Mouse (Mus musculus) G1E (cell line): ENCODE data around the gene Mmp11. TPM values are rescaled to one million over a fixed set of nuclear protein-coding genes. Genes with fewer than 3 reads are reported as not detected.

ENCODE experiments used
- ATAC-seq: 2 replicates; pipeline ENCODE4 v1.8.0; 2016; ENCODE audit warnings: mild to moderate bottlenecking; ENCODE audit not compliant: insufficient number of reproducible peaks, poor library complexity, low FRiP score, severe bottlenecking; ENCODE audit errors: extremely low read depth
- DNase-seq: peaks from one replicate; pipeline ENCODE4 v3.0.0; 2012; ENCODE audit warnings: low spot score
- H3K27me3 ChIP-seq: 2 replicates; pipeline ENCODE4 v1.6.1; 2012; ENCODE audit warnings: mild to moderate bottlenecking, low read length, inconsistent platforms; ENCODE audit not compliant: insufficient read depth
- H3K36me3 ChIP-seq: replicated peaks from 2 replicates; pipeline ENCODE3; 2012; ENCODE audit warnings: mild to moderate bottlenecking, inconsistent platforms
- H3K4me1 ChIP-seq: 2 replicates; pipeline ENCODE4 v1.6.1; 2012; ENCODE audit warnings: low read depth, low read length, inconsistent platforms, mixed read lengths; ENCODE audit not compliant: insufficient read depth
- H3K4me3 ChIP-seq: 2 replicates; pipeline ENCODE4 v1.5.1; 2012; ENCODE audit warnings: low read depth, mild to moderate bottlenecking, inconsistent platforms, low read length, moderate library complexity, mixed read lengths
- H3K9me3 ChIP-seq: replicated peaks from 2 replicates; pipeline ENCODE4 v1.6.1; 2012; ENCODE audit warnings: inconsistent platforms
- CTCF ChIP-seq: IDR thresholded peaks from 2 replicates; pipeline ENCODE4 v1.5.1; 2012; ENCODE audit warnings: low read depth, low read length, inconsistent platforms, mixed read lengths
- GATA1 ChIP-seq: IDR thresholded peaks from 2 replicates; pipeline ENCODE4 v1.6.1; 2012; ENCODE audit warnings: borderline replicate concordance, low read length, inconsistent platforms, mixed read lengths
- GATA2 ChIP-seq: IDR thresholded peaks from 2 replicates; pipeline ENCODE4 v1.6.1; 2012; ENCODE audit warnings: low read depth, low read length, inconsistent platforms, borderline replicate concordance
- POLR2AphosphoS5 ChIP-seq: IDR thresholded peaks from 2 replicates; pipeline ENCODE4 v1.6.1; 2012; ENCODE audit warnings: low read depth, low read length, inconsistent platforms; ENCODE audit not compliant: insufficient replicate concordance
- TAL1 ChIP-seq: conservative IDR thresholded peaks from 2 replicates; pipeline ENCODE4 v1.6.1; 2012; ENCODE audit warnings: low read depth, low read length, inconsistent platforms, mixed read lengths
- polyA plus RNA-seq: library from polyadenylated mRNA; stranded (reverse); fragments of >175 nt; gene quantifications from 2 replicates; pipeline ENCODE4 v1.2.3, GENCODE M21; 2012
- total RNA-seq, 2 experiments: library from RNA; stranded (forward) in 1 of 2; stranded (reverse) in 1 of 2; fragments of 200-1000 nt in 1 of 2; fragments of >200 nt in 1 of 2; fragmentation: Nextera tagmentation in 1 of 2; gene quantifications; 2 replicates each; pipeline ENCODE4 v1.2.3; 2014 to 2017

The Mmp11 gene
- total and polyA plus RNA-seq, 3 experiments: 0.11 TPM; not detected in 2

- TF ChIP-seq GATA1: no peak
- TF ChIP-seq POLR2AphosphoS5: no peak
- no peak for TF ChIP-seq CTCF
- DNase-seq (no peak), ATAC-seq (no peak)
- Histone ChIP-seq H3K36me3 (peaks cover 31% of the 10 kb centered on the region), H3K9me3 (no peaks in the 10 kb centered on the region), H3K27me3 (peaks cover 3% of the 10 kb centered on the region; the same call in 1 of the 2 replicates), H3K4me1 (peaks cover 59% of the 10 kb centered on the region), H3K4me3 (no peak overlapping the region; the same call in 1 of the 2 replicates)
Measured at GRCm38 (mm10) chr10:75937851-75938643, 1.8 kb upstream of the Mmp11 start.

GRCm38 (mm10) chr10:75936909-75937667 is 792 bp upstream of the Mmp11 start:
- Histone ChIP-seq H3K4me3 (peak overlapping the region; percentile 66; the same call in 1 of the 2 replicates), H3K27me3 (peaks cover 11% of the 10 kb centered on the region), H3K36me3 (peaks cover 31% of the 10 kb centered on the region), H3K4me1 (peaks cover 61% of the 10 kb centered on the region), H3K9me3 (no peaks in the 10 kb centered on the region)
- ATAC-seq (no peak), DNase-seq (peak; percentile 25)
- no peak for TF ChIP-seq TAL1
- no peak for TF ChIP-seq GATA2
- no peak for TF ChIP-seq GATA1
- no peak for TF ChIP-seq CTCF

- TF ChIP-seq GATA2 (no peak), POLR2AphosphoS5 (no peak), GATA1 (no peak), TAL1 (no peak), CTCF (no peak)
- Histone ChIP-seq H3K36me3 (peaks cover 23% of the 10 kb centered on the region), H3K27me3 (peaks cover 32% of the 10 kb centered on the region), H3K9me3 (no peaks in the 10 kb centered on the region), H3K4me1 (peaks cover 61% of the 10 kb centered on the region), H3K4me3 (no peak overlapping the region)
- no peak for ATAC-seq
- no peak for DNase-seq
Measured at GRCm38 (mm10) chr10:75934991-75935390, 1.3 kb downstream of the Mmp11 start.

- no peak for TF ChIP-seq TAL1
- no peak for TF ChIP-seq GATA2
- no peak for TF ChIP-seq CTCF
- no peak for TF ChIP-seq POLR2AphosphoS5
- no peak for TF ChIP-seq GATA1
- no peak for DNase-seq
- Histone ChIP-seq H3K36me3 (peaks cover 10% of the 10 kb centered on the region), H3K27me3 (peaks cover 52% of the 10 kb centered on the region), H3K4me1 (peaks cover 44% of the 10 kb centered on the region), H3K9me3 (no peaks in the 10 kb centered on the region), H3K4me3 (peak within 1 kb of the TSS; percentile 69; the same call in 1 of the 2 replicates)
- ATAC-seq: no peak
Measured at GRCm38 (mm10) chr10:75932891-75933290, 3.4 kb downstream of the Mmp11 start, which contains the start of gene Chchd10. Gene Chchd10 (plus strand): TSS chr10:75933130.

GRCm38 (mm10) chr10:75932081-75932678 is 4.1 kb downstream of the Mmp11 start:
- Histone ChIP-seq H3K36me3 (peaks cover 5% of the 10 kb centered on the region), H3K9me3 (no peaks in the 10 kb centered on the region), H3K4me3 (peak overlapping the region; percentile 69; the same call in 1 of the 2 replicates), H3K27me3 (peaks cover 58% of the 10 kb centered on the region), H3K4me1 (peaks cover 36% of the 10 kb centered on the region)
- no peak for TF ChIP-seq GATA1
- no peak for ATAC-seq
- peak; percentile 63 for DNase-seq

GRCm38 (mm10) chr10:75931311-75931710 is 5.0 kb downstream of the Mmp11 start:
- DNase-seq: no peak
- Histone ChIP-seq H3K4me1 (peaks cover 29% of the 10 kb centered on the region), H3K27me3 (peaks cover 65% of the 10 kb centered on the region), H3K4me3 (no peak overlapping the region), H3K9me3 (no peaks in the 10 kb centered on the region), H3K36me3 (no peaks in the 10 kb centered on the region)
- no peak for ATAC-seq
- TF ChIP-seq CTCF (no peak), GATA1 (no peak), TAL1 (no peak), POLR2AphosphoS5 (no peak), GATA2 (no peak)
